Mouse (Mus musculus): ENCODE data around the gene Pelo.

The Pelo gene

GRCm38 (mm10) chr13:115098227-115098626 lies 8.2 kb upstream of the Pelo start:
- in situ Hi-C loops (cut with MboI; ENCODE audit: unreplicated experiment in 2 of 2) = no loop called here

DNA sequence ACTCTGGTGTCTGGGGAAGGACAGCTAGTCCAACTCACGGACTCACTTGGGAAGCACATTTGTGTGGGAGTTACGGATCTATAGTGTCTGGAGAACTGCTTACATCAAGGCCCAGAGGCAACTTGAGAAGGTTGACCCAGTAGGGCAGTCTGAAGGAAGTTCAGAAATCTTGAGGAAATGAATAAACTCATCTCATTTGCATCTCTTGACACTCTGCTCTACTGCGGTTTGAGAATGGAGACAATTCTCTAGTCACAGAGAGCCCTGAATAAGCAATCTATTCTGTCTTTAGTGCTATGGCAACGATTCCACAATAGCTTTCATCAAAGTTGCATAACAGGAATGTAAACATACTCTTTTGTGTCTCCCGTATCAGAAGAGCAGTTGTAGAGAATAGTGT lies 7.0 kb upstream of the Pelo start:
- in situ Hi-C loops (cut with MboI; ENCODE audit: unreplicated experiment in 2 of 2) = no loop called here

GRCm38 (mm10) chr13:115096216-115096615 lies 6.2 kb upstream of the Pelo start:
- in situ Hi-C loops (cut with MboI; ENCODE audit: unreplicated experiment in 2 of 2) = no loop called here

- in situ Hi-C loops (cut with MboI; ENCODE audit: unreplicated experiment in 2 of 2) = no loop called here
Observed at GRCm38 (mm10) chr13:115095392-115095791, 5.4 kb upstream of the Pelo start.

DNA sequence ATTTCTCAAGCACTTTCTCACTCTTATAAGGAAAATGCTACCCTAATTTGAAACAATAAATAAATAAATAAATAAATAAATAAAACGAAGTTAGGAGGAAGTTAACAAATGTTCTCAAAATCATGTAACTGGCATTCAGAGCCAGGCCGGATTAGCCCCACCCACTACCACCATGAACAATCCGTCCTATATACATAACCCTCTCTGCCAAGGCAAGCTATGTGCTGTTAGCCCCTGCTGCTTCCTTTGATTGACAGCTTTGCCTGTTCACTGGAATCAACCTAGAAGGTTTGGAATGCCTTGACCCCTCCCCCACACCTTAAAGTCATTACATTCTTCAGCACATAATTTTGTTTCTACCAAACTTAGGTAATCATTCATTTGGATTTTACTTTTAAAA lies 1.5 kb upstream of the Pelo start:
- in situ Hi-C loops (cut with MboI; ENCODE audit: unreplicated experiment in 2 of 2) = no loop called here

DNA sequence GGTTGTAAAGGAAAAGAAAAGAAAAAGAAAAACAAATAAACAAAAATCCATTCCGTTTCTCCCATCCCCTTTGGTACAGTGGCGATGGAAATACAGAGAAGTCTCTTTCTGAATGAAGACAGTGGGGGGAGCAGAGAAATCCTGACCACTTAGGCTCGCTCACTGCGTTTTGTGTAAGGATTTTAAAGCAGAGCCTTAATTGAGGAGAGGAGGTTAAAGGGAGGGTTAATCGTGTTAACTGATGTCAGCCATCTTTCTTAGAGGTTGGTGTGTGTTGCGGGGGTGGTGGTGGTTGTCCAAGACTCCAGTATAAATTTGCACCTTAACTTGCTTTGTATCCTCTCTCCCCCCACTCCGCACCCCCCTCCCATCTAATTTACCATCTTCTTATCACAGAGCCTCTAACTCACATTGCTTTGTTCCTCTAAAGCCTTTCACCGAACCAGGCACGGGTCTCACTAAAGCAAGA lies 1.0 kb upstream of the Pelo start:
- in situ Hi-C loops (cut with MboI; ENCODE audit: unreplicated experiment in 2 of 2) = no loop called here

- in situ Hi-C loops (cut with MboI; ENCODE audit: unreplicated experiment in 2 of 2) = loop anchor here in 1 of 2 experiments (5.0 to 10.0 kb wide), 2 partner anchors 88 to 125 kb away; no protein-coding TSS in a partner anchor
Observed at GRCm38 (mm10) chr13:115089395-115090025, 476 bp downstream of the Pelo start.

DNA sequence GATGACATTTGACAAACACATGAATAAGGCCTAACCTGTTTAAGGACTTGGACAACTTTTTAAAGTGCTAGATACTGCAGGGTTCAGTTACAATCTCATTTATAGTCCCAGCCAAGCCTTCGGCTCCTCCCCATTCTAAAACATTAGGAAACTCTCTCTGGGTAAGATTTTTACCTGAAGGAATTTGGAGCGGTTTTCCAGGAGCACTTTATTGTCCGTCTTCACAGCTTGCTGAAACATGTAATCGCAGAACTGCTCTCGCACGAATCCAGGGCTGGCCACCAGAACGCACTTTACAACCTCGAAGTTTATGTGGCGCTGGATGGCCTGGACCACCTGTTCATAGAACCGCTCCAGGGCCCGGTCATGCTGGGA lies 979 bp downstream of the Pelo start:
- in situ Hi-C loops (cut with MboI; ENCODE audit: unreplicated experiment in 2 of 2) = loop anchor here in 1 of 2 experiments (5.0 to 10.0 kb wide), 2 partner anchors 88 to 126 kb away; no protein-coding TSS in a partner anchor

DNA sequence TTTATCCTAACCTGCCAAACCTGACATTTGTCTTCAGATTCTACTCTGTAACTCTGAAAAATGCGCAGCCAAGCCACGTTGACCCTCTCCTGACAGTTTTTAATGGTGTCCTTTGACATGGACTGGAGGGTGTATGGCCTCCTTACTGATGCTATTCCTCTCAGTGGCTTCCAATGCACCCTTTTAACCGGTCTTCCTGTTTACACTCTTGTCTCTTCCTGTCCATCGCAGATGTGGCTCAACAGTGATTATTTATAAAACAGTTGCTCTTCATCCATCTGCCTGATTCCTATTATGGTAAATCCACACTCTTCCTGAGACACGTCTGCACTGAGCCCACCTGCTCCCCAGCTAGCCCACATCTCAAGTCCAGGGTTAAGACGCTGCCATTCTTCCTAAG lies 4.0 kb downstream of the Pelo start:
- in situ Hi-C loops (cut with MboI; ENCODE audit: unreplicated experiment in 2 of 2) = loop anchor here in 1 of 2 experiments (5.0 to 10.0 kb wide), 2 partner anchors 91 to 129 kb away; no protein-coding TSS in a partner anchor

- in situ Hi-C loops (cut with MboI; ENCODE audit: unreplicated experiment in 2 of 2) = loop anchor here in 1 of 2 experiments (10.0 kb wide), 1 partner anchor 132 kb away; no protein-coding TSS in a partner anchor
Observed at GRCm38 (mm10) chr13:115082339-115082738, 7.6 kb downstream of the Pelo start.

GRCm38 (mm10) chr13:115079996-115080585 lies 9.9 kb downstream of the Pelo start:
- in situ Hi-C loops (cut with MboI; ENCODE audit: unreplicated experiment in 2 of 2) = loop anchor here in 1 of 2 experiments (10.0 kb wide), 1 partner anchor 135 kb away; no protein-coding TSS in a partner anchor

GRCm38 (mm10) chr13:115078997-115079685 lies 10.8 kb downstream of the Pelo start:
- in situ Hi-C loops (cut with MboI; ENCODE audit: unreplicated experiment in 2 of 2) = no loop called here

DNA sequence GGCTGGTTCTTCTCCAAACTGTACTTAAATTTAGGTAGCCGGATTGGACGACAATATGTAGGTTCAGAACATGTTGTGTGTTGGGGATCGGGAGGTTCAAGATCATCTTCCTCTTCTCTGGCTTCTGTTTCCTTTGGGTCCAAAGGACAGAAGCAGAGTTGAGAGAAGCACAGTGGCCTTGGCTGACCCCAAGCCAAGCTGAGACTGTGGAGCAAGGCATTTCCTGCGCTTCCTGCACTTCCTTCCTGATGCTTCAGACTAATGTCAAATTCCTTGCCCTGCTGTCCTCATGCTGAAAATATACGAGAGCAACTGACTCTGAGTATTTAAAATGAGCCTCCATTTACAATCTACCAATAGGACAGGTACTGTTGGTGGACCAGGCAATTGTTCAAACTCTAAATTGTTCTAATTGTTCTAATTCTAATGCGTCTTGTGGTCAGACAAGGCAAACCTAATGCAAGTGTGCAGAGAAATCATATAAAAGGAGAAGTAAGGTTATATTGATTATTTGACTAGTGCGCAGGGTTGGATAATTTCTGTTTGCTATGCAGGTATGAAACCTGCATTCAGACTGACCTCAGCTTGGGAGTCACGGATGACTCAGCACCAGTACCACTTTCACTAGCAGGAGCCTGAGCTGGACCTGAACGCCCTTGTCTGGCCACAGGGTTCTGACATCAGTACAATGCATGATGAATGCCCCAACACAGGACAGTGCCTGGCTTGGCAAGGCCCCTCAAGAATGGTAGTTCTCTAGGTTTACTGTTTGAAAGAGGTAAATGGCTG lies 12.4 kb downstream of the Pelo start:
- in situ Hi-C loops (cut with MboI; ENCODE audit: unreplicated experiment in 2 of 2) = no loop called here

DNA sequence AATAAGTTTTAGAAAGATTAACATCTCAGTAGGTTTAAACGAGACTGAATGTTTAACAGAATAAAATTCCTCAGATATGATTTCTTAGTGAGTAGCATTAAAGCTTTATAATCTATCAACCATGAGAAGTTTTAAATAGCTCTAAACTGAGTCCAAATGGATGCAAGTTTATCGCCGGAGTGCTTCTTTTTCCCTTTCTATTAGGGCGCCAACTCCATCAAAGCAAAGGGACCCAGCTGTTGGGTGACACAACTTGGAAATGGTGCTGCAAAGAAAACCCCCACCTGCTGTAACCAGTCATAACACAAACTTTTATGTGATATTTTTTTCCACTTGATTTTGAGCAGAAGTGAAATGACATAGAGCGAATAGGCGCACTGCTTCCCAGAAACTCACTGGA lies 17.6 kb downstream of the Pelo start:
- in situ Hi-C loops (cut with MboI; ENCODE audit: unreplicated experiment in 2 of 2) = no loop called here

- in situ Hi-C loops (cut with MboI; ENCODE audit: unreplicated experiment in 2 of 2) = no loop called here
Observed at GRCm38 (mm10) chr13:115071431-115071830, 18.6 kb downstream of the Pelo start.

DNA sequence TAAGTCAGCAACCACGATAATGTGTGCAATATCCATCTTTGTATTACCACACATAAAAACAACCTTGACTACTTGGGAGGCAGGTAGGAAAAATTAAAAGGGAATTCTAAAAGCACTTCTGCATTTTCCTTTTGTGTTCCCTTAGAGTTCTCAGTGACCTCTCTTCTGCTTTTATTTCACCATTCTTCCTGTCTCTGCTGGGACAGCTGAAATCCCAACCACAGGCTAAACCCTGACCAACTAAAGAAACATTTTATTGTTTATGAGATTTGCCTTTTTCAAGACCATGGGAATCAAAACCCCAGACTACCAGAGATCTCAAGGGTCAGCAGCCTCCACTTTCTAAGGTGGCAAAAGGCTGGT lies 22.0 kb downstream of the Pelo start:
- in situ Hi-C loops (cut with MboI; ENCODE audit: unreplicated experiment in 2 of 2) = no loop called here

- in situ Hi-C loops (cut with MboI; ENCODE audit: unreplicated experiment in 2 of 2) = no loop called here
Observed at GRCm38 (mm10) chr13:115067324-115067967, 22.5 kb downstream of the Pelo start.

GRCm38 (mm10) chr13:115057555-115057954 lies 32.4 kb downstream of the Pelo start:
- in situ Hi-C loops (cut with MboI; ENCODE audit: unreplicated experiment in 2 of 2) = no loop called here

DNA sequence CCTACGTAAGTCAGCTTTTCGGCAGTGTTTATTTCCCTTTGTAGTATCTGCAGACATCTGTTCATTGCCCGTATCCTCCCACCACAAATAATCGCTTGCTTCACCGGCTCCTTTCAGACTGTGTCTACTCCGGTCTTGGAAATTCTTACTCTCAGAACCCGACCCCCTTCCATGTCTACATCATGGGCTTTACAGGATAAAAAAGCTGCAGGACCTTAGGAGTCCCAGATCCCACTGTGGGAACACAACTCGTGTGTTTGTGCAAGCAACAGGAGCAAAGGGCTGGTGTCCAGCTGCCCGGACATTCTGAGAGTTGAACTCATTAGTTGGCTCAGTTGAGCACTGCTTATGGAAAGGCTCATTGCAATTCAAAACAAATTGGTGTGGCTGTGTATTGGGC lies 35.2 kb downstream of the Pelo start:
- in situ Hi-C loops (cut with MboI; ENCODE audit: unreplicated experiment in 2 of 2) = no loop called here

GRCm38 (mm10) chr13:115052568-115052967 lies 37.4 kb downstream of the Pelo start:
- in situ Hi-C loops (cut with MboI; ENCODE audit: unreplicated experiment in 2 of 2) = no loop called here
